Mouse (Mus musculus): ENCODE data around the gene Tedc1. TPM values are rescaled to one million over a fixed set of nuclear protein-coding genes. Genes with fewer than 3 reads are reported as not detected.
A peak's percentile ranks its signal among the peaks of the same experiment; 100 is the strongest.

Gene Tedc1
- polyA plus RNA-seq, 1 experiment: 23.8 TPM

DNA sequence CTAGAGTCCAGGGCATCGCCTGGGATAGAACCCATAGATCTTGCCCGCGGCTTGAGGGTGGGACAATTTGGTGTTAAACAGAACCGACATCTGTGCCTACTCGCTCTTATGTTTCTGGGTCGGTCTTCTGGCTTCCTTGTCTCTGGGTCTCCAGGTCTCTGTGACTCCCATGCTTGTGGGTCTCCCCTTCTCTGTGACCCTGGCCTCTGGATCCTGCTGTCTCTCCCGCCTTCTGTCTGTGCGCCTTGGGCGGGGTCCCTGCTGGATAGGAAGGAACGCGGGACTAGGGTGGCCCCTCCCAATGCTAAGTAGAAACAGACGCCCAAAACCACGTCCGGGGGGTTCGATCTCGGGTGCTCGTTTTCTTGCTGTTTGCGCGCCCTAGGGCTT, 4.0 kb upstream of the Tedc1 start:
- TF ChIP-seq MYOG (IDR thresholded peaks at IDR 0.05; ENCODE audit: control insufficient read depth, extremely low read depth, insufficient read length) (no peak), CEBPB (IDR thresholded peaks at IDR 0.05; ENCODE audit: low read depth) (no peak), MYOD1 (IDR thresholded peaks at IDR 0.05; ENCODE audit: control insufficient read depth, insufficient read length, low read depth) (no peak), MAX (IDR thresholded peaks at IDR 0.05) (no peak), FOSL1 (IDR thresholded peaks at IDR 0.05; ENCODE audit: insufficient read depth, low read length, poor library complexity, severe bottlenecking) (no peak), CTCF (IDR thresholded peaks at IDR 0.05; ENCODE audit: control insufficient read depth, insufficient read depth, insufficient read length) (no peak), USF1 (IDR thresholded peaks at IDR 0.05; ENCODE audit: low read depth) (no peak)
- Histone ChIP-seq H3K27me3 (ENCODE audit: control insufficient read depth, insufficient read depth, insufficient read length) (no peaks in the 10 kb centered on the region), H3K36me3 (ENCODE audit: control insufficient read depth, insufficient read depth) (peaks cover 12% of the 10 kb centered on the region), H3ac (ENCODE audit: control insufficient read depth, insufficient read length, low read depth) (peak overlapping the region; percentile 83), H3K79me3 (ENCODE audit: low read depth) (peaks cover 11% of the 10 kb centered on the region), H3K79me2 (ENCODE audit: control insufficient read depth, insufficient read depth) (peaks cover 33% of the 10 kb centered on the region), H3K4me3 (ENCODE audit: insufficient read depth, poor library complexity, severe bottlenecking) (peak overlapping the region; percentile 72)

DNA sequence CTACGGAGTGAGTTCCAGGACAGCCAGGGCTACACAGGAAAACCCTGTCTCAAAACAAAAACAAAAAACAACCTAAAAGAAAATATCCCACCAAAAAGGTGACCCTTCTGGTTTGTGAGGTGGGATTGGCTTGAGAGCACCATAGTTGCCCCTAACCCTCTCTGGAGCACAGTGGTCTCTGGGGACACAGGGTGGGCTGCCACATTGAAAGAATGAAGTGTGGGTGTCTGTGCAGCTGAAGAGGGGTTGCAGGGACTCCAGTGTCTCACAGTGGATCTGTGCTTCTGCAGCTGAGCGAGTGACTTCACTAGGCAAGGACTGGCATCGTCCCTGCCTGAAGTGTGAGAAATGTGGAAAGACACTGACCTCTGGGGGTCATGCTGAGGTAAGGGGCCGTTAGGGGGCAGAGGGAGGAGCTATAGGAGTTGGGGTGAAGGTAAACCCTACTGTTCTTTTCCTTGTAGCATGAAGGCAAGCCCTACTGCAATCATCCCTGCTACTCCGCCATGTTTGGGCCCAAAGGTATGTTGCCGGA, 3.2 kb upstream of the Tedc1 start:
- H3K79me3 ChIP-seq (ENCODE audit: low read depth): peaks cover 11% of the 10 kb centered on the region
- H3K79me2 ChIP-seq (ENCODE audit: control insufficient read depth, insufficient read depth): peaks cover 41% of the 10 kb centered on the region
- H3ac ChIP-seq (ENCODE audit: control insufficient read depth, insufficient read length, low read depth): peak overlapping the region; percentile 14
- H3K36me3 ChIP-seq (ENCODE audit: control insufficient read depth, insufficient read depth): peaks cover 15% of the 10 kb centered on the region
- H3K4me3 ChIP-seq (ENCODE audit: insufficient read depth, poor library complexity, severe bottlenecking): peak overlapping the region; percentile 72
- H3K27me3 ChIP-seq (ENCODE audit: control insufficient read depth, insufficient read depth, insufficient read length): no peaks in the 10 kb centered on the region
- TF ChIP-seq MYOG (IDR thresholded peaks at IDR 0.05; ENCODE audit: control insufficient read depth, extremely low read depth, insufficient read length) (no peak), USF1 (IDR thresholded peaks at IDR 0.05; ENCODE audit: low read depth) (no peak), MAX (IDR thresholded peaks at IDR 0.05) (no peak), MYOD1 (IDR thresholded peaks at IDR 0.05; ENCODE audit: control insufficient read depth, insufficient read length, low read depth) (no peak), CEBPB (IDR thresholded peaks at IDR 0.05; ENCODE audit: low read depth) (no peak), FOSL1 (IDR thresholded peaks at IDR 0.05; ENCODE audit: insufficient read depth, low read length, poor library complexity, severe bottlenecking) (no peak), CTCF (IDR thresholded peaks at IDR 0.05; ENCODE audit: control insufficient read depth, insufficient read depth, insufficient read length) (no peak)

DNA sequence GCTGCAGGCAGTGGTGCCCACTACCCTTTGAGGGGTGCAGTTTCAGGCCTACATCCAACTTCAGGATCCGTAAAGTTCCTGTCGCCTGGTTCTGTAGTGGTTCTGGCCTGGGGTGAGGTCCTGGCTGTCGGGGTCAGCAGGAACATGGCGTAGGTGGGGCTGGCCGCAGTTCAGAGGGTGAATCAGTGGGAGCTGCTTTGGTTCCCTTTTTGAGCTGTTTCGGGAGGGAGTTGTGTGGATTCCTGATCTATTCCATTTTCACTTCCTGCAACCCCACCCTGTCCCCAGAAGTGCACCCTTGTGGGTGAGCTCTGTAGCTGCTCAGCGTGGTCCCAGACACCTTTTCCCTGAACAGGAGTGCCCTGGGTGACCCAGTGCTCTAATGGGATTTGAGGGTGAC, 2.2 kb upstream of the Tedc1 start:
- Histone ChIP-seq H3K36me3 (ENCODE audit: control insufficient read depth, insufficient read depth) (peaks cover 15% of the 10 kb centered on the region), H3K79me3 (ENCODE audit: low read depth) (peaks cover 11% of the 10 kb centered on the region), H3ac (ENCODE audit: control insufficient read depth, insufficient read length, low read depth) (no peak overlapping the region), H3K79me2 (ENCODE audit: control insufficient read depth, insufficient read depth) (peaks cover 42% of the 10 kb centered on the region), H3K4me3 (ENCODE audit: insufficient read depth, poor library complexity, severe bottlenecking) (no peak overlapping the region), H3K27me3 (ENCODE audit: control insufficient read depth, insufficient read depth, insufficient read length) (no peaks in the 10 kb centered on the region)
- no peak for TF ChIP-seq MYOD1 (IDR thresholded peaks at IDR 0.05; ENCODE audit: control insufficient read depth, insufficient read length, low read depth)
- TF ChIP-seq CEBPB (IDR thresholded peaks at IDR 0.05; ENCODE audit: low read depth): no peak
- no peak for TF ChIP-seq MAX (IDR thresholded peaks at IDR 0.05)
- TF ChIP-seq MYOG (IDR thresholded peaks at IDR 0.05; ENCODE audit: control insufficient read depth, extremely low read depth, insufficient read length): no peak
- TF ChIP-seq FOSL1 (IDR thresholded peaks at IDR 0.05; ENCODE audit: insufficient read depth, low read length, poor library complexity, severe bottlenecking): no peak

DNA sequence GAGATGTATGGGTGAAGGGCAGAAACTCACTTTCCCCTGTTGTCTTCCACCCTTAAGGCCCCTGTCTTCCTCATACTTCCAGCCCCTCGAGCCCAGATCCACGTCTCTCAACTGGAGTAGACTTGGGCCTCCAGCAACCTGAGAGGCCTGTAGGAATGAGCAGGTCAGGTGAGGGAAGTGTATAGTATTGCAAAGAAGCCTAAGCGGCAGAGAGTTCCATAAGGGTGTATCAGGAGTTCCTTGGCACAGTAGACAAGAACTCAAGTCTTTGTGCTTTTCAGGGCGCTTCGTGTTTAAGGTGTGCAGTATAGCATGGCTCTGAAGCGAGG, 1.5 kb upstream of the Tedc1 start:
- H3K27me3 ChIP-seq (ENCODE audit: control insufficient read depth, insufficient read depth, insufficient read length): no peaks in the 10 kb centered on the region
- H3K36me3 ChIP-seq (ENCODE audit: control insufficient read depth, insufficient read depth): peaks cover 15% of the 10 kb centered on the region
- peaks cover 11% of the 10 kb centered on the region for H3K79me3 ChIP-seq (ENCODE audit: low read depth)
- H3ac ChIP-seq (ENCODE audit: control insufficient read depth, insufficient read length, low read depth): no peak overlapping the region
- H3K4me3 ChIP-seq (ENCODE audit: insufficient read depth, poor library complexity, severe bottlenecking): no peak overlapping the region
- H3K79me2 ChIP-seq (ENCODE audit: control insufficient read depth, insufficient read depth): peaks cover 42% of the 10 kb centered on the region
- TF ChIP-seq USF1 (IDR thresholded peaks at IDR 0.05; ENCODE audit: low read depth): no peak
- TF ChIP-seq MYOD1 (IDR thresholded peaks at IDR 0.05; ENCODE audit: control insufficient read depth, insufficient read length, low read depth): no peak
- TF ChIP-seq MYOG (IDR thresholded peaks at IDR 0.05; ENCODE audit: control insufficient read depth, extremely low read depth, insufficient read length): no peak
- no peak for TF ChIP-seq FOSL1 (IDR thresholded peaks at IDR 0.05; ENCODE audit: insufficient read depth, low read length, poor library complexity, severe bottlenecking)
- no peak for TF ChIP-seq CEBPB (IDR thresholded peaks at IDR 0.05; ENCODE audit: low read depth)
- no peak for TF ChIP-seq CTCF (IDR thresholded peaks at IDR 0.05; ENCODE audit: control insufficient read depth, insufficient read depth, insufficient read length)
- no peak for TF ChIP-seq MAX (IDR thresholded peaks at IDR 0.05)

- H3K79me2 ChIP-seq (ENCODE audit: control insufficient read depth, insufficient read depth): peaks cover 42% of the 10 kb centered on the region
- H3K4me3 ChIP-seq (ENCODE audit: insufficient read depth, poor library complexity, severe bottlenecking): peak overlapping the region; percentile 6
- no peaks in the 10 kb centered on the region for H3K27me3 ChIP-seq (ENCODE audit: control insufficient read depth, insufficient read depth, insufficient read length)
- peaks cover 11% of the 10 kb centered on the region for H3K79me3 ChIP-seq (ENCODE audit: low read depth)
- TF ChIP-seq MAX (IDR thresholded peaks at IDR 0.05) (no peak), CEBPB (IDR thresholded peaks at IDR 0.05; ENCODE audit: low read depth) (no peak), MYOD1 (IDR thresholded peaks at IDR 0.05; ENCODE audit: control insufficient read depth, insufficient read length, low read depth) (no peak), FOSL1 (IDR thresholded peaks at IDR 0.05; ENCODE audit: insufficient read depth, low read length, poor library complexity, severe bottlenecking) (no peak), USF1 (IDR thresholded peaks at IDR 0.05; ENCODE audit: low read depth) (no peak), CTCF (IDR thresholded peaks at IDR 0.05; ENCODE audit: control insufficient read depth, insufficient read depth, insufficient read length) (no peak), MYOG (IDR thresholded peaks at IDR 0.05; ENCODE audit: control insufficient read depth, extremely low read depth, insufficient read length) (no peak)
- H3K36me3 ChIP-seq (ENCODE audit: control insufficient read depth, insufficient read depth): peaks cover 15% of the 10 kb centered on the region
- H3ac ChIP-seq (ENCODE audit: control insufficient read depth, insufficient read length, low read depth): peak overlapping the region; percentile 1
Observed at GRCm38 (mm10) chr12:113155076-113155771, 997 bp upstream of the Tedc1 start.

All from C2C12 (cell line).